Mouse (Mus musculus): Measurements from ENCODE around the gene Chd2. TPM values are rescaled to one million over a fixed set of nuclear protein-coding genes. Genes with fewer than 3 reads are reported as not detected.

Gene Chd2
- polyA plus RNA-seq, 1 experiment from 2014 or later = 50.5 TPM

GRCm38 (mm10) chr7:73402106-73402505, 139.5 kb downstream of the Chd2 start:
- Histone ChIP-seq H3K9me3 (ENCODE audit: control insufficient read depth, low read length) (no peaks in the 10 kb centered on the region), H3K4me1 (replicated peaks; ENCODE audit: control insufficient read depth, insufficient read depth, low read length) (peaks cover 32% of the 10 kb centered on the region), H3K4me2 (ENCODE audit: low read length) (no peak overlapping the region), H3K36me3 (ENCODE audit: control insufficient read depth, insufficient read depth, low read length) (peaks cover 20% of the 10 kb centered on the region), H3K27ac (ENCODE audit: low read depth) (no peak overlapping the region), H3K27me3 (replicated peaks; ENCODE audit: control insufficient read depth, insufficient read depth, low read length) (no peaks in the 10 kb centered on the region), H3K9ac (ENCODE audit: low read length) (no peak overlapping the region), H3K4me3 (ENCODE audit: low read depth, low read length) (no peak overlapping the region)
- DNase-seq (ENCODE audit: low spot score) = no peak
- WGBS = 80% methylated on average over 2 of the region's 2 CpGs
- no peak for ATAC-seq (replicated peaks; ENCODE audit: low FRiP score, low TSS enrichment, low read depth)

- ATAC-seq (replicated peaks; ENCODE audit: low FRiP score, low TSS enrichment, low read depth) (peak; percentile 24), DNase-seq (ENCODE audit: low spot score) (no peak)
- H3K27me3 ChIP-seq (replicated peaks; ENCODE audit: control insufficient read depth, insufficient read depth, low read length) = no peaks in the 10 kb centered on the region
- peaks cover 8% of the 10 kb centered on the region; the same call in 1 of the 2 replicates for H3K36me3 ChIP-seq (ENCODE audit: control insufficient read depth, insufficient read depth, low read length)
- H3K9ac ChIP-seq (ENCODE audit: low read length) = no peak overlapping the region
- peak overlapping the region; percentile 20 for H3K4me3 ChIP-seq (ENCODE audit: low read depth, low read length)
- WGBS = 27% methylated on average over 20 of the region's 20 CpGs
- H3K4me1 ChIP-seq (replicated peaks; ENCODE audit: control insufficient read depth, insufficient read depth, low read length) = peaks cover 35% of the 10 kb centered on the region
- peak overlapping the region; percentile 48 for H3K4me2 ChIP-seq (ENCODE audit: low read length)
- H3K9me3 ChIP-seq (ENCODE audit: control insufficient read depth, low read length) = no peaks in the 10 kb centered on the region
- no peak overlapping the region for H3K27ac ChIP-seq (ENCODE audit: low read depth)
Measured at GRCm38 (mm10) chr7:73400051-73400916, 141.3 kb downstream of the Chd2 start.

GRCm38 (mm10) chr7:73399501-73400044, 142.1 kb downstream of the Chd2 start:
- Histone ChIP-seq H3K9ac (ENCODE audit: low read length) (no peak overlapping the region), H3K27ac (ENCODE audit: low read depth) (no peak overlapping the region), H3K4me3 (ENCODE audit: low read depth, low read length) (peak overlapping the region; percentile 20), H3K4me1 (replicated peaks; ENCODE audit: control insufficient read depth, insufficient read depth, low read length) (peaks cover 35% of the 10 kb centered on the region), H3K9me3 (ENCODE audit: control insufficient read depth, low read length) (no peaks in the 10 kb centered on the region), H3K4me2 (ENCODE audit: low read length) (peak overlapping the region; percentile 48), H3K27me3 (replicated peaks; ENCODE audit: control insufficient read depth, insufficient read depth, low read length) (no peaks in the 10 kb centered on the region), H3K36me3 (ENCODE audit: control insufficient read depth, insufficient read depth, low read length) (0 out of 2 replicates have a peak, but pooled peaks cover 6% of the 10 kb centered on the region)
- WGBS = 3% methylated on average over 19 of the region's 19 CpGs
- ATAC-seq (replicated peaks; ENCODE audit: low FRiP score, low TSS enrichment, low read depth) (peak; percentile 63), DNase-seq (ENCODE audit: low spot score) (peak; percentile 92)

GRCm38 (mm10) chr7:73398806-73399442, 142.7 kb downstream of the Chd2 start:
- H3K4me3 ChIP-seq (ENCODE audit: low read depth, low read length) = peak overlapping the region; percentile 20
- H3K4me1 ChIP-seq (replicated peaks; ENCODE audit: control insufficient read depth, insufficient read depth, low read length) = peaks cover 37% of the 10 kb centered on the region
- no peaks in the 10 kb centered on the region for H3K27me3 ChIP-seq (replicated peaks; ENCODE audit: control insufficient read depth, insufficient read depth, low read length)
- ATAC-seq (replicated peaks; ENCODE audit: low FRiP score, low TSS enrichment, low read depth) (peak; percentile 28; the same call in 1 of the 2 replicates), DNase-seq (ENCODE audit: low spot score) (no peak)
- H3K9me3 ChIP-seq (ENCODE audit: control insufficient read depth, low read length) = no peaks in the 10 kb centered on the region
- 21% methylated on average over 19 of the region's 19 CpGs for WGBS
- no peak overlapping the region for H3K27ac ChIP-seq (ENCODE audit: low read depth)
- no peaks in the 10 kb centered on the region for H3K36me3 ChIP-seq (ENCODE audit: control insufficient read depth, insufficient read depth, low read length)
- H3K9ac ChIP-seq (ENCODE audit: low read length) = 0 out of 2 replicates have a peak overlapping the region, but pooled peaks have one; percentile 7
- peak overlapping the region; percentile 48 for H3K4me2 ChIP-seq (ENCODE audit: low read length)

GRCm38 (mm10) chr7:73398319-73398718, 143.3 kb downstream of the Chd2 start:
- H3K4me1 ChIP-seq (replicated peaks; ENCODE audit: control insufficient read depth, insufficient read depth, low read length) = peaks cover 43% of the 10 kb centered on the region

GRCm38 (mm10) chr7:73394013-73394409, 147.6 kb downstream of the Chd2 start:
- Histone ChIP-seq H3K27ac (ENCODE audit: low read depth) (no peak overlapping the region), H3K4me3 (ENCODE audit: low read depth, low read length) (no peak overlapping the region), H3K4me1 (replicated peaks; ENCODE audit: control insufficient read depth, insufficient read depth, low read length) (peaks cover 45% of the 10 kb centered on the region), H3K9me3 (ENCODE audit: control insufficient read depth, low read length) (no peaks in the 10 kb centered on the region), H3K4me2 (ENCODE audit: low read length) (peak overlapping the region; percentile 90), H3K36me3 (ENCODE audit: control insufficient read depth, insufficient read depth, low read length) (no peaks in the 10 kb centered on the region), H3K9ac (ENCODE audit: low read length) (no peak overlapping the region), H3K27me3 (replicated peaks; ENCODE audit: control insufficient read depth, insufficient read depth, low read length) (no peaks in the 10 kb centered on the region)
- 65% methylated on average over 4 of the region's 4 CpGs for WGBS
- ATAC-seq (replicated peaks; ENCODE audit: low FRiP score, low TSS enrichment, low read depth) (no peak), DNase-seq (ENCODE audit: low spot score) (no peak)

More at GRCm38 (mm10) chr7:73398319-73398718, 143.3 kb downstream of the Chd2 start:
- H3K4me3 ChIP-seq (ENCODE audit: low read depth, low read length) = no peak overlapping the region
- no peaks in the 10 kb centered on the region for H3K36me3 ChIP-seq (ENCODE audit: control insufficient read depth, insufficient read depth, low read length)
- WGBS = 18% methylated on average over 11 of the region's 11 CpGs
- H3K27ac ChIP-seq (ENCODE audit: low read depth) = no peak overlapping the region
- H3K9ac ChIP-seq (ENCODE audit: low read length) = no peak overlapping the region
- H3K9me3 ChIP-seq (ENCODE audit: control insufficient read depth, low read length) = no peaks in the 10 kb centered on the region
- peak overlapping the region; percentile 48 for H3K4me2 ChIP-seq (ENCODE audit: low read length)
- ATAC-seq (replicated peaks; ENCODE audit: low FRiP score, low TSS enrichment, low read depth) = peak; percentile 9; the same call in 1 of the 2 replicates
- no peaks in the 10 kb centered on the region for H3K27me3 ChIP-seq (replicated peaks; ENCODE audit: control insufficient read depth, insufficient read depth, low read length)
- DNase-seq (ENCODE audit: low spot score) = peak; percentile 72

GRCm38 (mm10) chr7:73393307-73394012, 148.2 kb downstream of the Chd2 start:
- ATAC-seq (replicated peaks; ENCODE audit: low FRiP score, low TSS enrichment, low read depth) (no peak), DNase-seq (ENCODE audit: low spot score) (no peak)
- Histone ChIP-seq H3K9me3 (ENCODE audit: control insufficient read depth, low read length) (no peaks in the 10 kb centered on the region), H3K27me3 (replicated peaks; ENCODE audit: control insufficient read depth, insufficient read depth, low read length) (no peaks in the 10 kb centered on the region), H3K9ac (ENCODE audit: low read length) (peak overlapping the region; percentile 87; the same call in 1 of the 2 replicates), H3K4me3 (ENCODE audit: low read depth, low read length) (peak overlapping the region; percentile 72), H3K27ac (ENCODE audit: low read depth) (no peak overlapping the region), H3K4me1 (replicated peaks; ENCODE audit: control insufficient read depth, insufficient read depth, low read length) (peaks cover 40% of the 10 kb centered on the region), H3K4me2 (ENCODE audit: low read length) (peak overlapping the region; percentile 90), H3K36me3 (ENCODE audit: control insufficient read depth, insufficient read depth, low read length) (no peaks in the 10 kb centered on the region)
- WGBS = 41% methylated on average over 9 of the region's 9 CpGs

- peak overlapping the region; percentile 87 for H3K9ac ChIP-seq (ENCODE audit: low read length)
- no peaks in the 10 kb centered on the region for H3K27me3 ChIP-seq (replicated peaks; ENCODE audit: control insufficient read depth, insufficient read depth, low read length)
- 5% methylated on average over 9 of the region's 9 CpGs for WGBS
- peak overlapping the region; percentile 83 for H3K27ac ChIP-seq (ENCODE audit: low read depth)
- peak; percentile 62 for DNase-seq (ENCODE audit: low spot score)
- H3K4me3 ChIP-seq (ENCODE audit: low read depth, low read length) = peak overlapping the region; percentile 72
- H3K4me1 ChIP-seq (replicated peaks; ENCODE audit: control insufficient read depth, insufficient read depth, low read length) = peaks cover 33% of the 10 kb centered on the region; the same call in 1 of the 2 replicates
- no peak for ATAC-seq (replicated peaks; ENCODE audit: low FRiP score, low TSS enrichment, low read depth)
- H3K36me3 ChIP-seq (ENCODE audit: control insufficient read depth, insufficient read depth, low read length) = no peaks in the 10 kb centered on the region
- peak overlapping the region; percentile 90 for H3K4me2 ChIP-seq (ENCODE audit: low read length)
- H3K9me3 ChIP-seq (ENCODE audit: control insufficient read depth, low read length) = no peaks in the 10 kb centered on the region
Measured at GRCm38 (mm10) chr7:73392359-73392758, 149.3 kb downstream of the Chd2 start.
